Mouse (Mus musculus): ENCODE results near the gene Car5a. TPM values are rescaled to one million over a fixed set of nuclear protein-coding genes. Genes with fewer than 3 reads are reported as not detected.

Gene Car5a
- polyA plus RNA-seq, 1 experiment = not detected

DNA sequence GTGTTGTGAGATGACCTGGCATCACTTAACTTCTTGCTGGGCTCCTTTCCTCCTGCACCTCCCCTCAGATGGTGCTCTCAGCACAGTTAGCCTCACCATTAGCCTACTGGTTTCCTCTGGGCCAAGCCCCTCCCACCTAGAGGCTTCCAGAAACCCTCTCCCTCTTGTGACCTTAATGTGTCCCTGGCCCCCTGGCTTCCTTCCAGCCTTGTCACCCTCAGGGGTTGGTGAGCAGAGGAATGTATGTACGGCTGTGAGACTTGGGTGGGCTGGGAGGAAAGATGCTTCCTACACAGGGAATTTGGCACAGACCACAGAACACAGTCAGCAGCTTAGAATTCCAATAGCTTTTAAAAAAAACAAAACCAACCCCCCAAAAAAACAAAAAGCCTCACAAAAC is 63.9 kb downstream of the Car5a start:
- no peak for DNase-seq (ENCODE audit: low spot score)

- DNase-seq (ENCODE audit: low spot score) = no peak
These were observed 65.0 kb downstream of the Car5a start for GRCm38 (mm10) chr8:121879712-121880111.

- DNase-seq (ENCODE audit: low spot score) = no peak
These were observed 66.8 kb downstream of the Car5a start for GRCm38 (mm10) chr8:121877828-121878480.

DNA sequence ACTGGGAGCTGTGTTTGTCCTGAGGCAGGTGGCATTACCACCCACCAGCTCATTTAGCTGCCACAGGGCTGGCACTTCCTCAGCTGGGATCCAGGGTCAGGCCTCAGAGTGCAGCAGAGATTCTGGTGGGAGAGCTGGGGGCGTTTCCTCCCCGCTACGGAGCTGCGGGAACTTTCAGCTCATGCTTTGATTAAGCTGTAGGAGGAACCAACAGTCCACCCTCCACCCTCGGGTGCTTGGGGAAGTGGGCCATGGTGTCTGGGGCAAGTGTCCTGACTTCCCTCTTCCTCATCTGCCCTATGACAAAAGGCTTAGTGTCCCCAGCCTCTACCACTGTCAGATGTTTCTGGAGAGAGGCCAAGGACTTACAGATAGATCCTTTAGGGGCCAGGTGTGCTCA is 67.5 kb downstream of the Car5a start:
- no peak for DNase-seq (ENCODE audit: low spot score)

DNA sequence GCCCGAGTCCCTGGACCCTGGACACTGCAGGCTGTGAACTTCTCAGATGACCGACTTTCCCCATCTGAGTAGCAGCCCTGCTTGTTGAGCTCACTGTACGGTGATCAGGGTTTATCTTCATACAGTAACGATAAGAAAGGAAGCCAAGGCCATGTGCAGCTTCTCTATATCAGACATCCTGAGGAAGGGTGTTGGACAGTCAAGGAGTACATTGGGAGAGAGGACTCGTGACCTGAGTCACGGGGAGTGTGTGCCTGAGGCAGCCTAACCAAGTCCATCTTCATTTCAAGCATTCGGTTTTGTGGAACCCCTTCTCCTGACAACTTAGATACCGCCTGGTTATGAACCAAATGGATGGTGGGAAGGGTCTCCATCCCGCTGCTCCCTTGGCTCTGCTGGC is 69.2 kb downstream of the Car5a start:
- no peak for DNase-seq (ENCODE audit: low spot score)

DNA sequence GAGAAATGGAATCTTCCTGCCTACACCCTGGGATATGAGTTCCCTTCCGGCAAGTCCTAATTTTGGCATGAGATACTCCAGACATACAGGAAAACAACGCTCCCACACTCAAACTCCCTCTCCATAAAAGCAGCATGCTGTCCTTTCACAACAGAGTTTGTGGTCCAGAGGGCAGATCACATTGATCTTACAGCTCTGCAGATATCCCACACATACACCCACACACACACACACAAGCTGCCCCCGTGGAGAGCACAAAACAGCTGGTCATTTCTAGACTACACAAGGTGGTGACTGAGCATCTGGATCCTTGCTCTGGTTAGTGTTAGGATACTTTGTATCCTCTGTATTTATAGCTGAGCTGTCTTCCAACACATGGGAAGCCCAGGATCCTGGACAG is 69.7 kb downstream of the Car5a start:
- no peak for DNase-seq (ENCODE audit: low spot score)

- no peak for DNase-seq (ENCODE audit: low spot score)
These were observed 70.7 kb downstream of the Car5a start for GRCm38 (mm10) chr8:121874031-121874430.

- no peak for DNase-seq (ENCODE audit: low spot score)
These were observed 72.8 kb downstream of the Car5a start for GRCm38 (mm10) chr8:121871833-121872440.

- no peak for DNase-seq (ENCODE audit: low spot score)
These were observed 74.5 kb downstream of the Car5a start for GRCm38 (mm10) chr8:121870190-121870589.

- no peak for DNase-seq (ENCODE audit: low spot score)
These were observed 75.8 kb downstream of the Car5a start for GRCm38 (mm10) chr8:121868896-121869295.

DNA sequence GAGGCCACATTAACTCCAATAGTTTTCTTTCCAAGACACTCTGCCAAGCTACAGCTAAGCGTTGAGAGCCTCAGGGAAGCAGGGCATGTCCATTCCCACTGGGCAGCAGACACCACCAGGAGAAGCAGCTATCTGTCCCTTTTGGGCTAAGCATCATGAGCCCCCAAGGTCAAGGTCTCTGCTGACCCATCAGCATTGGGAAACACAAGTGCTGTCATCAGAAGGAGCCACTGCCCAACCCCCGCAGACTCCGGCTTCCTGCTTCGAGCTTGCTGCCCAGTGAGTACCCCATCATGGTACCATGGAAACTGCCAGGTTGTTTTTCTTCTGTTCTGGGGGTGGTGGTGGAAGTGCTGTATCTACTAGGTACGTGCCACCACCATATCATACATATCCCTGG is 76.5 kb downstream of the Car5a start:
- no peak for DNase-seq (ENCODE audit: low spot score)

Other genes starting within 250 kb of the Car5a start
- gene Jph3, start 215.3 kb downstream of the Car5a start, polyA plus RNA-seq (2012; rRNA removed) = 0.03 and 0.08 TPM in 2 replicates
- gene Klhdc4, start 115.3 kb downstream of the Car5a start, polyA plus RNA-seq (2012; rRNA removed) = 19.7 and 20.5 TPM in 2 replicates
- 11.0 and 14.1 TPM in 2 replicates for gene Slc7a5, start 37.2 kb downstream of the Car5a start, polyA plus RNA-seq (2012; rRNA removed)
- gene Banp, start 4.8 kb upstream of the Car5a start, polyA plus RNA-seq (2012; rRNA removed) = 32.7 and 45.7 TPM in 2 replicates